Mouse (Mus musculus): ENCODE results near the gene Aen. TPM values are rescaled to one million over a fixed set of nuclear protein-coding genes. Genes with fewer than 3 reads are reported as not detected.

Gene Aen
- polyA plus RNA-seq, 1 experiment = 77.7 TPM

DNA sequence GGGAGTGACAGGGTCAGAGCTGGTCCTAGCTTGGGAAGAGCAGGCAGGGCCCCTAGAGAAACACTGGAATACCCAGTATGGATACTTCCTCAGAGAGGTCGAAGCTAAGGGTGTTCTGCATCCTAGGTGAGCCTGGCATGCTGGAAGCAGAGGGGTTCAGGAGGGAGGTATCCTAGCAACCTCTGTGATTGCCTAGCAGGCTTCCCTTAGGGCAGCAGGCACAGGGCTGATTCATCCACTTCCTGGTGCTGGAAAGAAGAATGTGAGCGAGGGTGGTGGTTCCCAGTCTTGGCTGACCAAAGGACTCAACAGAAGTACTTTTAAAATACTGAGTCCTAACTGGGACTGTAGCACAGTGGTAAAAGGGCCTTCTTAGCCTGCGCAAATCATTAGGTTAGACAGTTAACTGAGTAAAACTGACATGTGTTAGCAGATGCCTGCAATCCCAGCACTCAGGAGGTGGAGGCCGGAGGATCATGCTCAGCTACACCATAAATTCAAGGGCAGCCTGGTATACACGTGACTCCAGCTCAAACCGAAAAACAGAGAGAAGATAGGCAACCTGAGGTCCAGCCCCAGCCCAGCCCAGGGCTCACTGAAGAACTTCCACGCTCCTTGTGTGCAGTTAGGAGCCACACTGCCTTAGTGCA lies 31.7 kb upstream of the Aen start:
- Histone ChIP-seq H3K79me2 (ENCODE audit: control insufficient read depth, insufficient read depth) (no peaks in the 10 kb centered on the region), H3K4me3 (ENCODE audit: insufficient read depth, poor library complexity, severe bottlenecking) (no peak overlapping the region), H3ac (ENCODE audit: control insufficient read depth, insufficient read length, low read depth) (no peak overlapping the region), H3K79me3 (ENCODE audit: low read depth) (no peaks in the 10 kb centered on the region), H3K36me3 (ENCODE audit: control insufficient read depth, insufficient read depth) (no peaks in the 10 kb centered on the region), H3K27me3 (ENCODE audit: control insufficient read depth, insufficient read depth, insufficient read length) (peaks cover 53% of the 10 kb centered on the region)
- TF ChIP-seq MAX (IDR thresholded peaks at IDR 0.05) = no peak
- TF ChIP-seq CTCF (IDR thresholded peaks at IDR 0.05; ENCODE audit: control insufficient read depth, insufficient read depth, insufficient read length) = no peak
- TF ChIP-seq MYOD1 (IDR thresholded peaks at IDR 0.05; ENCODE audit: control insufficient read depth, insufficient read length, low read depth) = no peak
- TF ChIP-seq FOSL1 (IDR thresholded peaks at IDR 0.05; ENCODE audit: insufficient read depth, low read length, poor library complexity, severe bottlenecking) = no peak
- no peak for TF ChIP-seq CEBPB (IDR thresholded peaks at IDR 0.05; ENCODE audit: low read depth)
- no peak for TF ChIP-seq USF1 (IDR thresholded peaks at IDR 0.05; ENCODE audit: low read depth)
- TF ChIP-seq MYOG (IDR thresholded peaks at IDR 0.05; ENCODE audit: control insufficient read depth, extremely low read depth, insufficient read length) = no peak

DNA sequence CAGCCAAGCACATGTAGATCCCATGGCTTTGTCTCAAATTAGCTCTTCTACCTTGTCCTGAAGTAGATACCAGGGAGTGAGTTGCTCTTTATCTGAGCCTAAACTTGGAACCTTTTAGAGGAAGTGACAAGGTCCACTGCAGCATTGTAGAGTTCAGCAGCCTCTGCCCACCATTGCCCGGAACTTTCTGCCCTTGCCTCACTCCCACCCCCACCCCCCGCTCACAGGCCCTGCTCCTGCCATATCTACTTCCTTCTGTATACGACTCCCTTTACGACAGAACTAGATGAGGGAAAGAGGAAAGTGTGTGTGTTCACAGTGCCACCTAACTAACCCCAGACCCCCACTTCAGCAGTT lies 31.2 kb upstream of the Aen start:
- peaks cover 48% of the 10 kb centered on the region for H3K27me3 ChIP-seq (ENCODE audit: control insufficient read depth, insufficient read depth, insufficient read length)
- H3K4me3 ChIP-seq (ENCODE audit: insufficient read depth, poor library complexity, severe bottlenecking) = no peak overlapping the region
- no peak overlapping the region for H3ac ChIP-seq (ENCODE audit: control insufficient read depth, insufficient read length, low read depth)
- TF ChIP-seq MAX (IDR thresholded peaks at IDR 0.05) = no peak
- no peak for TF ChIP-seq USF1 (IDR thresholded peaks at IDR 0.05; ENCODE audit: low read depth)
- no peak for TF ChIP-seq CTCF (IDR thresholded peaks at IDR 0.05; ENCODE audit: control insufficient read depth, insufficient read depth, insufficient read length)
- TF ChIP-seq CEBPB (IDR thresholded peaks at IDR 0.05; ENCODE audit: low read depth) = no peak
- TF ChIP-seq FOSL1 (IDR thresholded peaks at IDR 0.05; ENCODE audit: insufficient read depth, low read length, poor library complexity, severe bottlenecking) = no peak
- no peak for TF ChIP-seq MYOD1 (IDR thresholded peaks at IDR 0.05; ENCODE audit: control insufficient read depth, insufficient read length, low read depth)
- H3K36me3 ChIP-seq (ENCODE audit: control insufficient read depth, insufficient read depth) = no peaks in the 10 kb centered on the region
- H3K79me3 ChIP-seq (ENCODE audit: low read depth) = no peaks in the 10 kb centered on the region
- H3K79me2 ChIP-seq (ENCODE audit: control insufficient read depth, insufficient read depth) = no peaks in the 10 kb centered on the region

DNA sequence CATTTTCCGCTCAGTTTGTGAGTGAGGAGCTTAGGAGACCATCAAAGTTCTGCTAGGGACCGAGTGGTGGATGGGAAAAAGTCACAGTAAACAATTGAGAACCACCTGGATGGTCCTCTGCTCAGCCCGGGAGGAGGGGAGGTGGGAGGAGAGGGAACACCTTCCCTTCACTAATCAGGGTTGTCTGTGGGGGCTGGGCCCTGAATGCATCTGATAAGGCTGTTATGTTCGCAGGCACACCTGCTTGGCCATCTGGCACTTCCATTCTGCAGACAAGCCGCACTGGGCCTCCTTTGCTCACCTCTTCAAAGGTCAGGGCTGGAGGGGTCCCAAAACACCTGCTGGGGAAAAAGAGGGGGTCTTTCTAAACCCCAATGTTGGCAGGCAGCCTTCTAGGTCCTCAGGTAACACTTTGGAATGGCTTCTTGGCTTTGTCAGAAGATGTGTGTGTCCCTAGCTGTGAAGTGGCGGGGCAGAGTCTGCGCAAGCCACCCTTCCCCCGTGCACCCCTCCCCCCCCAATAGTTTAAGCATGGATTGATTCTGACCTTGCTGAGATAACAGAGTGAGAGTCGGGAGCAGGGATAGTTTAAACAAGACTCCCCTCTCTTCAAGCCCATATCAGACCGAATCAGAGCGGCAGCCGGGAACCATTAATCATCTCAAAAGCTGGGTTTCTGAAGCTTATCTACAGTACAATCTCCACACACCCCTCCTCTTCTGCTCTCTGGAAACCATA lies 30.3 kb upstream of the Aen start:
- Histone ChIP-seq H3K79me2 (ENCODE audit: control insufficient read depth, insufficient read depth) (no peaks in the 10 kb centered on the region), H3K4me3 (ENCODE audit: insufficient read depth, poor library complexity, severe bottlenecking) (no peak overlapping the region), H3ac (ENCODE audit: control insufficient read depth, insufficient read length, low read depth) (no peak overlapping the region), H3K79me3 (ENCODE audit: low read depth) (no peaks in the 10 kb centered on the region), H3K27me3 (ENCODE audit: control insufficient read depth, insufficient read depth, insufficient read length) (peaks cover 47% of the 10 kb centered on the region), H3K36me3 (ENCODE audit: control insufficient read depth, insufficient read depth) (no peaks in the 10 kb centered on the region)
- TF ChIP-seq CEBPB (IDR thresholded peaks at IDR 0.05; ENCODE audit: low read depth) = no peak
- TF ChIP-seq MYOD1 (IDR thresholded peaks at IDR 0.05; ENCODE audit: control insufficient read depth, insufficient read length, low read depth) = no peak
- TF ChIP-seq MYOG (IDR thresholded peaks at IDR 0.05; ENCODE audit: control insufficient read depth, extremely low read depth, insufficient read length) = no peak

DNA sequence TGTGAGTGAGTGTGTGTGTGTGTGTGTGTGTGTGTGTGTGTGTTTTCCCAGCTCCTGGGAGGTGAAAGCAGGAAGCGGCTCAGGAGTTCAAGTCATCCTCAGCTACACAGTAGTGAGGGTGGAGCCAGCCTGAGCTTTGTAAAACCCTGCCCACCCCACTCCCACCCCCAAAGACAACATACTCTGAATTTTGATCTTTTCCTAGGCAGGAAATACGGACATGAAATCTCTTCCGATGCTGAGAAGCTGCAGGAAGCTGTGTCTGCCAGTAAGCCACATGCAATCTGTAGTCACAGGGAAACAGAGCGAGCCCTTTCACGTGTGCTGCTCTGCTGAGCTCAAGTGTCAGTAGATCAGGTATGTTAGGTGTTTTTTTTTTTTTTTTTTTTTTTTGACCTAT lies 26.9 kb upstream of the Aen start:
- Histone ChIP-seq H3K4me3 (ENCODE audit: insufficient read depth, poor library complexity, severe bottlenecking) (no peak overlapping the region), H3K79me2 (ENCODE audit: control insufficient read depth, insufficient read depth) (no peaks in the 10 kb centered on the region), H3K27me3 (ENCODE audit: control insufficient read depth, insufficient read depth, insufficient read length) (peaks cover 41% of the 10 kb centered on the region), H3K36me3 (ENCODE audit: control insufficient read depth, insufficient read depth) (no peaks in the 10 kb centered on the region), H3K79me3 (ENCODE audit: low read depth) (no peaks in the 10 kb centered on the region), H3ac (ENCODE audit: control insufficient read depth, insufficient read length, low read depth) (no peak overlapping the region)
- TF ChIP-seq FOSL1 (IDR thresholded peaks at IDR 0.05; ENCODE audit: insufficient read depth, low read length, poor library complexity, severe bottlenecking) (no peak), USF1 (IDR thresholded peaks at IDR 0.05; ENCODE audit: low read depth) (no peak), CEBPB (IDR thresholded peaks at IDR 0.05; ENCODE audit: low read depth) (no peak), MAX (IDR thresholded peaks at IDR 0.05) (no peak), MYOD1 (IDR thresholded peaks at IDR 0.05; ENCODE audit: control insufficient read depth, insufficient read length, low read depth) (no peak), CTCF (IDR thresholded peaks at IDR 0.05; ENCODE audit: control insufficient read depth, insufficient read depth, insufficient read length) (no peak), MYOG (IDR thresholded peaks at IDR 0.05; ENCODE audit: control insufficient read depth, extremely low read depth, insufficient read length) (no peak)

DNA sequence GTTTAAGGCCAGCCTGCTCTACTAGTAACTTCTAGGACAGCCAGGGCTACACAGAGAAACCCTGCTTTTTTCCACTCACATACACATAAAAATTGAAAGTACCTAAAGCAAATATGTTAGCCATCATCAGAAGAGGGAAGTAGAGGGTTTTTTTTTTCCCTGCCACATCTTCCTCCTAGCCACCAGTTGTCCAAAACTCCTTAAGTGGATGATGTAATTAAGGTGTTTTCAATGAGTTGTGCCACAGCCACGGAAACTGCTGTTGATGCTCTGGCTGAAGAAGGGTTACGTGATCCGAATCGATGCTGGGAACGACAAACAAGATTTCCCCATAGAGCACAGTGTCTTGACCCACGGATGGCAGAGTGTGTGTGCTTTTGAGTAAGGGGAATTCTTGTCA lies 23.3 kb upstream of the Aen start:
- Histone ChIP-seq H3K79me3 (ENCODE audit: low read depth) (no peaks in the 10 kb centered on the region), H3K4me3 (ENCODE audit: insufficient read depth, poor library complexity, severe bottlenecking) (no peak overlapping the region), H3K27me3 (ENCODE audit: control insufficient read depth, insufficient read depth, insufficient read length) (peaks cover 28% of the 10 kb centered on the region), H3K79me2 (ENCODE audit: control insufficient read depth, insufficient read depth) (no peaks in the 10 kb centered on the region), H3ac (ENCODE audit: control insufficient read depth, insufficient read length, low read depth) (no peak overlapping the region), H3K36me3 (ENCODE audit: control insufficient read depth, insufficient read depth) (no peaks in the 10 kb centered on the region)
- TF ChIP-seq MYOD1 (IDR thresholded peaks at IDR 0.05; ENCODE audit: control insufficient read depth, insufficient read length, low read depth) (no peak), FOSL1 (IDR thresholded peaks at IDR 0.05; ENCODE audit: insufficient read depth, low read length, poor library complexity, severe bottlenecking) (no peak), USF1 (IDR thresholded peaks at IDR 0.05; ENCODE audit: low read depth) (no peak), CEBPB (IDR thresholded peaks at IDR 0.05; ENCODE audit: low read depth) (no peak), MAX (IDR thresholded peaks at IDR 0.05) (no peak), MYOG (IDR thresholded peaks at IDR 0.05; ENCODE audit: control insufficient read depth, extremely low read depth, insufficient read length) (no peak), CTCF (IDR thresholded peaks at IDR 0.05; ENCODE audit: control insufficient read depth, insufficient read depth, insufficient read length) (no peak)
